Mouse (Mus musculus) lung, postnatal 14 days (tissue): ENCODE results near the gene Mamdc2.
A peak's percentile ranks its signal among the peaks of the same experiment; 100 is the strongest.

Source experiments
- DNase-seq: peaks from one replicate; pipeline ENCODE4 v3.0.0; 2021

The Mamdc2 gene

DNA sequence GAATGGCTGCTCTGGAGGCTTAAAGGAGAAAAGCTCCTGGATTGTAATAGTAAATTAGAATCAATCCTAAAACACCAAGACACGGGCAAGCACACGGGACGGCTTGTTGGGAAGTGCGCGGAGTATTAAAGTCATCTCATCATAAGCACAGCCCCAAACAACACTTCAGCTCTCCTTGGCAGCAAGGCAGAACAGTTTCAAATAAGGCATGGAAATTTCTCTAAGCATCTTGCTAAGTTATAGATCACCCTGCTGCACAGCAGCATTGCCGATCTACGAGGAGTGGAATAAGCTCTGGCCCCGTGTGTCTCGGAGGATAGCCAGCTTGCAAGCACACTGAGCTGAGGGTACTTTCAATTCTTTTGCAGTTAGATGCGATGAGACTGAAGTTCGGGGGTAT is 13.8 kb downstream of the Mamdc2 start:
- no peak for DNase-seq

DNA sequence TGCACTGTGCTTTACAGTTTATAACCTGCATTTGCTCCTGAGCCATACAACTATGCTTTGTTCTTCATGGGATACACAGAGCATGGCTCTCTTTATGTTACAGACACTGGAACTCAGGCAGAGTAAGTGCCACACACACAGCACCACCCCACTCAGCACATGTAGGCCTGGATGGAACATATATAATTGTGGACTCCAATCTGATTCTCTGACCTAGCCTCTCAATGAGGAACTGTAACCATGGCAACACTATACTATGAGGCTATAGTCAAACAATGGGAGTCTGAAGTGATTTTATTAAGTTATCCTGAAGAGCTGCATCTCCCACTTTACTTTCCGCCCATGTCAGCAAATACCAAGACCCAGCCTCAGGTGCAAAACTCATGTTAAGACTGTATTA is 30.6 kb downstream of the Mamdc2 start:
- no peak for DNase-seq

DNA sequence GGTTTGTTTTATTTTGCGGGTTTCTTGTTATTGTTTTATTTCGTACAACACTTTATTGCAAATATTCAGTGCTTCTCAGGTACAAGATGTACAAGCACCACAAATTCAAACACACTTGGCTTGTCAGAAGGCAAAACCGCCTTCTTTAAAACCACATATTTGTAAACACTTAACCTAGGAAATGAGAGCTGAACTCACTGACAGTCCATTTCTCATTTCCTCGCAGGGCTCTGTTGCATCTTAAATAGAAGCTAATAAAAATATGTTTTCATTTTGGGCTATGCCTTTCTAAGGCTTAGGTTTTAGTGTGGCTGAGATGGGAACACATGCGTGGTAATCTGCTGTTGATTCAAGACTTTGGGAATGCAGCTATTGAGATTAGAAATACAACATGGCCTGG is 37.4 kb downstream of the Mamdc2 start:
- no peak for DNase-seq

DNA sequence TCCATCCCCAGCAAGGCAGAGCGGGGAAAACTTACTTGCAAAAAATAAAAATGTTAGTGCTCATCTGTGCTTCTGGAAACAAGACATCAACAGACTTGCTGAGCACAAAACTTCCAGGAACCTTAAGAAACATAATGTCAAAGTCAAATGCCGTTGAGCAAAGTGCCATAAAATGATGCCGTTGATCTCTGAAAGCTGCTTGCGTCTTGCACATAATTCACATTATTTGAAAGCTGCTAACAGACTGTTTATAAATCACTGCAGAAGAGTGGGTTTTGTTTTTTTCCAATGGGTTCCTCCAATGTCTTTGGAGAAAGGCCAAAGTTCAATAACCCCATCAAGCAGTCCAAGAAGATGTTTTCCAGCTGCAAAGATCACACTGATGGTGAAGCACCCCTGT is 37.9 kb downstream of the Mamdc2 start:
- DNase-seq = no peak

GRCm38 (mm10) chr19:23401469-23402135 is 46.6 kb downstream of the Mamdc2 start:
- peak; percentile 15 for DNase-seq

DNA sequence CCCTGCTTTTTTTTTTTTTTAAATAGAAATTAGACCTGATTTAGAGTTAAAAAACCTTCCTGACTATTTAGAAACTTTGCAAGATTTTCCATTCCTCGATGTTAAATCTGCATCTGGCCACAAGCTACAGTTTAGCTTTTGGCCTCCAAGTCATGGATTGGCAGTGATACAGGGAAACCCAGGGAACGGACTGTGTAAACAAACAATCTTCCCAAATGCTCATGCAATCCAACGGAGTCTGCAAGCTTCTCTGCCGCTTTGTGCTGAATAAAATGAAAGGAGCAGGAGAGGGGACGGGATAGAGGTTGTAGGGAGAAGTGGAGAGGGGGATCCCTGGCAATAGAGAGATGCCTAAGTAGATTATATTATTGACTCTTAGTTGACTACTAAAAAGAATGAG is 47.8 kb downstream of the Mamdc2 start:
- DNase-seq = peak; percentile 66

- no peak for DNase-seq
Measured at GRCm38 (mm10) chr19:23395956-23396355, 52.3 kb downstream of the Mamdc2 start.

GRCm38 (mm10) chr19:23394597-23394996 is 53.6 kb downstream of the Mamdc2 start:
- DNase-seq = no peak

- DNase-seq = no peak
Measured at GRCm38 (mm10) chr19:23388862-23389272, 59.4 kb downstream of the Mamdc2 start.

GRCm38 (mm10) chr19:23388083-23388861 is 60.0 kb downstream of the Mamdc2 start:
- no peak for DNase-seq

- DNase-seq = no peak
Measured at GRCm38 (mm10) chr19:23382396-23382795, 65.8 kb downstream of the Mamdc2 start.

- DNase-seq = no peak
Measured at GRCm38 (mm10) chr19:23380968-23381367, 67.3 kb downstream of the Mamdc2 start.

GRCm38 (mm10) chr19:23379752-23380504 is 68.3 kb downstream of the Mamdc2 start:
- DNase-seq = no peak

DNA sequence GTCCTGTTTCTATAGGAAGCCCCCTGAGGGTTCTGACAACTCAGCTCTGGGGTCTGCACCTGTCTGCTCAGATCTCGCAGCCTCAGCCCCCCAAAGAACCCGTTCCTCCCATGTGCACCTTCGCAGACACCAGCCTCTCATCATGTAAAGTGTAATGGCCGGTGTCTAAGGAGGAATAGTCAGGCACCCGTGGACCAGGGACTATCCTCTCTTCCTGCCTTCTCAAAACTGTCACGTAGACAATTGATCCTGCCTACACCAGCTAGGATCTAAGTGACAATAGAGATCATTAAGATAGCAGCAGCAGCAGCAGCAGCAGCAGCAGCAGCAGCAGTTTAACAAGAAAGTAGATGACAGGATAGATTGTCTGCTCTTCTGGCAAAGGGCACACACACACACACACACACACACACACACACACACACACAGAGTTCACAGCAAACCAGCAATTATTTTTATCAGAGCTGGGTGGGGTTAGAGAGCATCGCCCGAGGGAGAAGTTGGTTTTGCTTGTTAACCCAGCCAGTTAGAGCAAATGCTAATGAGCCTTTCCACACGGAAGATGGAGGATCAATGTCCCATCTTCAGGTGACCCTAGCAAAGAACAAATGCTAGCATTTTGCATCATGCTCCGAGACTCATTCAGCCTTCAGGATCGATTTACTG is 71.6 kb downstream of the Mamdc2 start:
- no peak for DNase-seq

- DNase-seq = no peak
Measured at GRCm38 (mm10) chr19:23374941-23375656, 73.1 kb downstream of the Mamdc2 start.

GRCm38 (mm10) chr19:23373728-23374127 is 74.5 kb downstream of the Mamdc2 start:
- no peak for DNase-seq

- DNase-seq = peak; percentile 80
Measured at GRCm38 (mm10) chr19:23373287-23373686, 75.0 kb downstream of the Mamdc2 start.

- no peak for DNase-seq
Measured at GRCm38 (mm10) chr19:23369275-23369674, 79.0 kb downstream of the Mamdc2 start.

DNA sequence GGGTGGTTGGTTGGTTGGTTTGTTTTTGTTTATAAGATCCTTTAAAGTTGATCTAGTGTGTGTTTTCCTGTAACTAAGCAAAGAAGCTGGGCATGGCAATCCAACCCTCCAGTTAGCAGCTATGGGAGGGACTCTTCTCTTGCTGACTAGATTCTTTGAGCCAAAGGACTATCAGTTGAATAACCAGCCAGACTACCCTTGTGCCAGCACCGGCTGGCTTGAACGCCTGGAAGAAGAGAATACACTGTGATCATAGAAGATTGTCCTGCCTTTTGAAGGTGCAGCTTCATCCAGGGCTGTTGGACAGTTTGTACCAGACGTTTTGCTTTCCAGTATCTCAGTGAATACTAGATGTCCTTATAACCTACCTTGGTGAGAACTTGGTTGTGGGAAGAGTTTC is 86.2 kb downstream of the Mamdc2 start:
- DNase-seq = no peak

- peak; percentile 25 for DNase-seq
Measured at GRCm38 (mm10) chr19:23361124-23361523, 87.1 kb downstream of the Mamdc2 start.

- DNase-seq = no peak
Measured at GRCm38 (mm10) chr19:23360536-23360935, 87.7 kb downstream of the Mamdc2 start.

- DNase-seq = no peak
Measured at GRCm38 (mm10) chr19:23357253-23357652, 91.0 kb downstream of the Mamdc2 start.

- DNase-seq = no peak
Measured at GRCm38 (mm10) chr19:23354738-23355137, 93.5 kb downstream of the Mamdc2 start.
